Mouse (Mus musculus) limb, embryonic 10.5 days (tissue): ENCODE results near the gene Crebrf. TPM values are rescaled to one million over a fixed set of nuclear protein-coding genes. Genes with fewer than 3 reads are reported as not detected.

Experiments
- DNase-seq: peaks from one replicate; pipeline ENCODE4 v3.0.0-alpha.2; 2017; ENCODE audit warnings: low spot score
- H3K27ac ChIP-seq: fragments of 300-500 bp; sonication (generic); 2 replicates; pipeline ENCODE4 v1.5.1; 2016; ENCODE audit warnings: mild to moderate bottlenecking
- H3K27me3 ChIP-seq: fragments of 300-500 bp; sonication (generic); 2 replicates; pipeline ENCODE4 v1.6.1; 2016; ENCODE audit warnings: low read depth, mild to moderate bottlenecking; ENCODE audit not compliant: poor library complexity, severe bottlenecking
- H3K36me3 ChIP-seq: fragments of 300-500 bp; sonication (generic); 2 replicates; pipeline ENCODE4 v1.6.1; 2016; ENCODE audit warnings: mild to moderate bottlenecking, moderate library complexity
- H3K4me1 ChIP-seq: fragments of 300-500 bp; sonication (generic); 2 replicates; pipeline ENCODE4 v1.6.1; 2016
- H3K4me3 ChIP-seq: fragments of 300-500 bp; sonication (generic); 2 replicates; pipeline ENCODE4 v1.5.1; 2016; ENCODE audit warnings: mild to moderate bottlenecking, moderate library complexity
- H3K9me3 ChIP-seq: fragments of 300-500 bp; sonication (generic); replicated peaks from 2 replicates; pipeline ENCODE4 v1.6.1; 2016; ENCODE audit warnings: mild to moderate bottlenecking
- WGBS: fragments of 180-500 bp; shearing (Covaris S2); methylation state at CpG from one replicate; pipeline ENCODE4 v1.1.7; 2016; 5-methylcytosine and 5-hydroxymethylcytosine counted together
- polyA plus RNA-seq: library from polyadenylated mRNA; unstranded; fragments of >200 nt; fragmentation: Nextera tagmentation; extraction: Ambion mirVana; gene quantifications from 2 replicates; pipeline ENCODE4 v1.2.1, GENCODE M21; 2016

The Crebrf gene
- polyA plus RNA-seq, 1 experiment from 2014 or later: 1.7 TPM

GRCm38 (mm10) chr17:26767100-26767753 is 51.8 kb downstream of the Crebrf start:
- H3K4me1 ChIP-seq: no peaks in the 10 kb centered on the region
- WGBS: 88% methylated on average over 5 of the region's 5 CpGs
- H3K9me3 ChIP-seq: no peaks in the 10 kb centered on the region
- H3K4me3 ChIP-seq: no peak overlapping the region
- no peaks in the 10 kb centered on the region for H3K27me3 ChIP-seq
- no peaks in the 10 kb centered on the region for H3K36me3 ChIP-seq
- H3K27ac ChIP-seq: no peak overlapping the region
- no peak for DNase-seq

GRCm38 (mm10) chr17:26767754-26768124 is 52.3 kb downstream of the Crebrf start:
- no peak overlapping the region for H3K4me3 ChIP-seq
- whole genome bisulfite sequencing: 77% methylated on average over 2 of the region's 2 CpGs
- no peaks in the 10 kb centered on the region for H3K9me3 ChIP-seq

GRCm38 (mm10) chr17:26776211-26776610 is 60.8 kb downstream of the Crebrf start:
- H3K9me3 ChIP-seq: no peaks in the 10 kb centered on the region
- no peaks in the 10 kb centered on the region for H3K27me3 ChIP-seq
- WGBS: 89% methylated on average over 10 of the region's 10 CpGs
- no peak overlapping the region for H3K4me3 ChIP-seq
- H3K27ac ChIP-seq: no peak overlapping the region
- no peaks in the 10 kb centered on the region for H3K36me3 ChIP-seq
- no peak for DNase-seq
- peaks cover 8% of the 10 kb centered on the region for H3K4me1 ChIP-seq

More at GRCm38 (mm10) chr17:26767754-26768124, 52.3 kb downstream of the Crebrf start:
- Histone ChIP-seq H3K27ac (no peak overlapping the region), H3K36me3 (no peaks in the 10 kb centered on the region), H3K4me1 (no peaks in the 10 kb centered on the region), H3K27me3 (no peaks in the 10 kb centered on the region)
- no peak for DNase-seq

GRCm38 (mm10) chr17:26778001-26778400 is 62.6 kb downstream of the Crebrf start:
- H3K9me3 ChIP-seq: no peaks in the 10 kb centered on the region
- H3K4me3 ChIP-seq: no peak overlapping the region
- no peak for DNase-seq
- H3K27me3 ChIP-seq: no peaks in the 10 kb centered on the region
- WGBS: 88% methylated on average over 4 of the region's 4 CpGs
- no peak overlapping the region for H3K27ac ChIP-seq
- peaks cover 17% of the 10 kb centered on the region for H3K4me1 ChIP-seq
- no peaks in the 10 kb centered on the region for H3K36me3 ChIP-seq

GRCm38 (mm10) chr17:26778430-26779100 is 63.1 kb downstream of the Crebrf start:
- H3K9me3 ChIP-seq: no peaks in the 10 kb centered on the region
- no peak overlapping the region for H3K27ac ChIP-seq
- DNase-seq: peak; percentile 13
- H3K27me3 ChIP-seq: no peaks in the 10 kb centered on the region
- peaks cover 4% of the 10 kb centered on the region for H3K36me3 ChIP-seq
- WGBS: 93% methylated on average over 3 of the region's 3 CpGs
- H3K4me3 ChIP-seq: no peak overlapping the region
- peaks cover 17% of the 10 kb centered on the region for H3K4me1 ChIP-seq

GRCm38 (mm10) chr17:26779471-26779870 is 64.0 kb downstream of the Crebrf start:
- H3K36me3 ChIP-seq: peaks cover 13% of the 10 kb centered on the region
- H3K27me3 ChIP-seq: no peaks in the 10 kb centered on the region
- H3K4me3 ChIP-seq: no peak overlapping the region
- WGBS: 92% methylated on average over 2 of the region's 2 CpGs
- no peak for DNase-seq
- H3K4me1 ChIP-seq: peaks cover 17% of the 10 kb centered on the region
- no peak overlapping the region for H3K27ac ChIP-seq
- no peaks in the 10 kb centered on the region for H3K9me3 ChIP-seq

GRCm38 (mm10) chr17:26780750-26781571 is 65.5 kb downstream of the Crebrf start, which contains the start of gene Bnip1:
TSS of gene Bnip1 (plus strand) at chr17:26781066.
- Histone ChIP-seq H3K27ac (peak within 1 kb of the TSS; percentile 90), H3K36me3 (peaks cover 25% of the 10 kb centered on the region), H3K4me1 (peaks cover 17% of the 10 kb centered on the region), H3K27me3 (no peaks in the 10 kb centered on the region), H3K9me3 (no peaks in the 10 kb centered on the region), H3K4me3 (peak within 1 kb of the TSS; percentile 60)
- under 1% methylated on average over 42 of the region's 42 CpGs for WGBS
- peak; percentile 86 for DNase-seq

- Histone ChIP-seq H3K27me3 (no peaks in the 10 kb centered on the region), H3K4me1 (peaks cover 17% of the 10 kb centered on the region), H3K4me3 (peak overlapping the region; percentile 60), H3K36me3 (peaks cover 32% of the 10 kb centered on the region), H3K9me3 (no peaks in the 10 kb centered on the region), H3K27ac (peak overlapping the region; percentile 90)
- WGBS: 30% methylated on average over 5 of the region's 5 CpGs
- DNase-seq: no peak
Observed at GRCm38 (mm10) chr17:26781610-26782043, 66.2 kb downstream of the Crebrf start.

- 95% methylated on average over 8 of the region's 8 CpGs for WGBS
- H3K36me3 ChIP-seq: peaks cover 58% of the 10 kb centered on the region
- no peak overlapping the region for H3K27ac ChIP-seq
Observed at GRCm38 (mm10) chr17:26784525-26784924, 69.1 kb downstream of the Crebrf start.

GRCm38 (mm10) chr17:26786586-26786985 is 71.1 kb downstream of the Crebrf start:
- no peak for DNase-seq
- Histone ChIP-seq H3K9me3 (no peaks in the 10 kb centered on the region), H3K27ac (no peak overlapping the region), H3K36me3 (peaks cover 79% of the 10 kb centered on the region), H3K4me3 (no peak overlapping the region), H3K4me1 (peaks cover 5% of the 10 kb centered on the region), H3K27me3 (no peaks in the 10 kb centered on the region)
- 93% methylated on average over 7 of the region's 7 CpGs for WGBS

More at GRCm38 (mm10) chr17:26784525-26784924, 69.1 kb downstream of the Crebrf start:
- peaks cover 17% of the 10 kb centered on the region for H3K4me1 ChIP-seq
- no peak for DNase-seq
- no peaks in the 10 kb centered on the region for H3K9me3 ChIP-seq
- no peaks in the 10 kb centered on the region for H3K27me3 ChIP-seq
- no peak overlapping the region for H3K4me3 ChIP-seq

- Histone ChIP-seq H3K27me3 (no peaks in the 10 kb centered on the region), H3K9me3 (no peaks in the 10 kb centered on the region), H3K36me3 (peaks cover 92% of the 10 kb centered on the region), H3K4me1 (no peaks in the 10 kb centered on the region), H3K27ac (no peak overlapping the region), H3K4me3 (no peak overlapping the region)
- DNase-seq: no peak
- 93% methylated on average over 8 of the region's 8 CpGs for WGBS
Observed at GRCm38 (mm10) chr17:26788986-26789385, 73.5 kb downstream of the Crebrf start.

- Histone ChIP-seq H3K4me1 (no peaks in the 10 kb centered on the region), H3K4me3 (no peak overlapping the region), H3K27ac (no peak overlapping the region), H3K36me3 (peaks cover 85% of the 10 kb centered on the region), H3K27me3 (no peaks in the 10 kb centered on the region), H3K9me3 (no peaks in the 10 kb centered on the region)
- DNase-seq: no peak
- WGBS: 92% methylated on average over 8 of the region's 8 CpGs
Observed at GRCm38 (mm10) chr17:26789460-26790268, 74.2 kb downstream of the Crebrf start.
